Mouse (Mus musculus) liver, embryonic 11.5 days (tissue): ENCODE data around the gene Pgpep1. TPM values are rescaled to one million over a fixed set of nuclear protein-coding genes. Genes with fewer than 3 reads are reported as not detected.

ENCODE experiments used
- ATAC-seq: fragments of 200-750 bp; cut with Nextera tagmentation; replicated peaks from 2 replicates; pipeline ENCODE4 v1.8.0; 2017; ENCODE audit warnings: moderate number of reproducible peaks, mild to moderate bottlenecking, moderate TSS enrichment, moderate library complexity; ENCODE audit not compliant: low FRiP score
- DNase-seq: peaks from one replicate; pipeline ENCODE4 v3.0.0-alpha.2; 2017; ENCODE audit warnings: low spot score
- H3K27ac ChIP-seq: fragments of 300-500 bp; sonication (generic); 2 replicates; pipeline ENCODE4 v1.5.1; 2014; ENCODE audit warnings: mild to moderate bottlenecking, low read depth, low read length, control low read depth
- H3K27me3 ChIP-seq: fragments of 300-500 bp; sonication (generic); replicated peaks from 2 replicates; pipeline ENCODE4 v1.6.1; 2014; ENCODE audit warnings: low read length, mixed read lengths; ENCODE audit not compliant: control insufficient read depth, insufficient read depth
- H3K36me3 ChIP-seq: fragments of 300-500 bp; sonication (generic); 2 replicates; pipeline ENCODE4 v1.6.1; 2014; ENCODE audit warnings: mild to moderate bottlenecking, low read length, moderate library complexity, mixed read lengths; ENCODE audit not compliant: control insufficient read depth, insufficient read depth
- H3K4me1 ChIP-seq: fragments of 300-500 bp; sonication (generic); replicated peaks from 2 replicates; pipeline ENCODE4 v1.6.1; 2014; ENCODE audit warnings: low read length, mixed read lengths; ENCODE audit not compliant: control insufficient read depth, insufficient read depth
- H3K4me2 ChIP-seq: fragments of 300-500 bp; sonication (generic); 2 replicates; pipeline ENCODE4 v1.6.1; 2014; ENCODE audit warnings: mild to moderate bottlenecking, control low read depth, moderate library complexity
- H3K4me3 ChIP-seq: fragments of 300-500 bp; sonication (generic); 2 replicates; pipeline ENCODE4 v1.5.1; 2014; ENCODE audit warnings: low read depth, low read length, control low read depth
- H3K9ac ChIP-seq: fragments of 300-500 bp; sonication (generic); 2 replicates; pipeline ENCODE4 v1.6.1; 2014; ENCODE audit warnings: low read depth, low read length, control low read depth
- H3K9me3 ChIP-seq: fragments of 300-500 bp; sonication (generic); 2 replicates; pipeline ENCODE4 v1.6.1; 2016; ENCODE audit warnings: low read length, inconsistent platforms, mixed read lengths; ENCODE audit not compliant: control insufficient read depth
- WGBS: fragments of 180-500 bp; shearing (Covaris S2); extraction: QIAGEN DNeasy Blood & Tissue Kit; methylation state at CpG from one replicate; pipeline ENCODE4 v1.1.7; 2014; 5-methylcytosine and 5-hydroxymethylcytosine counted together
- polyA plus RNA-seq: library from polyadenylated mRNA; unstranded; fragments of >200 nt; fragmentation: Nextera tagmentation; extraction: Ambion mirVana; gene quantifications from 2 replicates; pipeline ENCODE4 v1.2.1, GENCODE M21; 2014

Pgpep1 gene
- polyA plus RNA-seq, 1 experiment from 2014 or later, result 34.6 TPM

DNA sequence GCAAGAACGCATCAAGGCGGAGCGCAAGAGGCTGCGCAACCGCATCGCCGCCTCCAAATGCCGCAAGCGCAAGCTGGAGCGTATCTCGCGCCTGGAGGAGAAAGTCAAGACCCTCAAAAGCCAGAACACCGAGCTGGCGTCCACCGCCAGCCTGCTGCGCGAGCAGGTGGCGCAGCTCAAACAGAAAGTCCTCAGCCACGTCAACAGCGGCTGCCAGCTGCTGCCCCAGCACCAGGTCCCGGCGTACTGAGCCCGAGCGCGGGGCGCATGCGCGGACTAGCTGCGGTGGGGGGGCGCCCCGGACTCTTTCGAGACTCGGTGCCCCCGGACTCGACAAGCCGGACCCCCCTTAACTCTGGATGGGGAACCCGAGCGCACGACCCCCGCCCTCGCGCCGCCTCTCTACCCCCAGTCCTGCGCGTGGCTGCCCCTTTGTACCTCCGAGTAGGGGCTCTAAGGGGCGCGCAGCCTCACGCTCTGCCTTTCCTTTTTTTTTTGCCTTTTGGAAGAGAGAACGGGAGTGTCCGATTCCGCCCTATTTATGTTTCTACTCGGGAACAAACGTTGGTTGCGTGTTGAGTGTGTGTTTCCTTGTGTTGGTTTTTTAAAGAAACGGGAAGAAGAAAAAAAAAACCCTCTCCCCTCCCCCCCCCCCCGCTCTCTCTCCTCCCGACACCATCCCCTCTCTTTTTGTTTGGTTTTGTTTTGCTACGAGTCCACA, 39.8 kb upstream of the Pgpep1 start:
- H3K36me3 ChIP-seq, result no peaks in the 10 kb centered on the region; the same call in 1 of the 2 replicates
- H3K9me3 ChIP-seq, result no peaks in the 10 kb centered on the region
- peaks cover 34% of the 10 kb centered on the region for H3K4me1 ChIP-seq
- H3K27me3 ChIP-seq, result no peaks in the 10 kb centered on the region
- peak overlapping the region; percentile 96 for H3K9ac ChIP-seq
- peak overlapping the region; percentile 99 for H3K27ac ChIP-seq
- H3K4me2 ChIP-seq, result peak overlapping the region; percentile 85
- ATAC-seq, result no peak
- DNase-seq, result peak; percentile 83
- peak overlapping the region; percentile 96 for H3K4me3 ChIP-seq
- 1% methylated on average over 57 of the region's 59 CpGs for WGBS

GRCm38 (mm10) chr8:70699116-70699833, 39.1 kb upstream of the Pgpep1 start:
- peaks cover 37% of the 10 kb centered on the region for H3K4me1 ChIP-seq

DNA sequence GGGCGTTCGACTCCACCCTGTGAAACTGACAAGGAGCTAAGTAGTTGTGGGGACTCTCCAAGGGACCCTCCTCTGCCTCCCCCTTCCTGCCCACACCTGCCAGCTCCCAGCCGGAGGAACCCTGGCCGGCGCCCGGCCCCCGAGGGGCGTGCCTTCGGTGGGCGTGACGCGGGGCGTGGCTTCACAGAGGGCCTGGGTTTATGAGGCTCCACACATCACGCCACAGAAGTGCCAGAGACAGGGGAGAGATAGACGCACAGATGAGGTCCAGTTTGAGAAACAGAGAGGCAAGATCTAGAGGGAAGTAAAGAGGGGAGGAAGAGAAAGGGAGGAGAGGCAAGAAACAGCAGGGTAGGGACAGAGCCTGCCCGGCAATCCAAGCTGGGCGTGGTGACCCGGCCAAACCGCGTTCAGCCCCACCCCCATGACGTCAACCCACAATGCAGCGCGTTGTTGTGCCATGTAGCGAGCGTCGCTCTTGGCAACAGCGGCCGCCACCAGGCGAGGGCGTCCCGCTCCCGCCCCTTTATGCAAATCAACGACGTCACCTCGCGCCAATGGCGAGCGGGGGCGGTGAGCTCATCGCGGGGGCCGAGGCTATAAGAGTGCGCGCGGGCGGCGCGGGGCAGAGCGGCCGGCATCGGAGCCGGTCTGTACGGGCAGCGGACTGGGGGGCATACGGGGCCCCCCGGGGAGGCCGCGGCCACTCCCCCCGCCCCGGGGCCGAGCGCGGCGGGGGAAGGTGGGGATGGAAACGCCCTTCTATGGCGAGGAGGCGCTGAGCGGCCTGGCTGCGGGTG, 38.3 kb upstream of the Pgpep1 start, which contains the start of gene Jund:
Jund (plus strand) TSS at position 640 of the 800 bp plus-strand sequence.
- Histone ChIP-seq H3K4me1 (peaks cover 37% of the 10 kb centered on the region), H3K4me2 (peak within 1 kb of the TSS; percentile 85), H3K27ac (peak within 1 kb of the TSS; percentile 99), H3K27me3 (no peaks in the 10 kb centered on the region), H3K9ac (peak within 1 kb of the TSS; percentile 96), H3K9me3 (no peaks in the 10 kb centered on the region), H3K36me3 (no peaks in the 10 kb centered on the region; the same call in 1 of the 2 replicates), H3K4me3 (peak within 1 kb of the TSS; percentile 96)
- ATAC-seq (peak; percentile 86), DNase-seq (peak; percentile 99)
- under 1% methylated on average over 69 of the region's 69 CpGs for WGBS

More at GRCm38 (mm10) chr8:70699116-70699833, 39.1 kb upstream of the Pgpep1 start:
- Histone ChIP-seq H3K9ac (peak overlapping the region; percentile 96), H3K4me3 (peak overlapping the region; percentile 96), H3K9me3 (no peaks in the 10 kb centered on the region), H3K27ac (peak overlapping the region; percentile 99), H3K27me3 (no peaks in the 10 kb centered on the region), H3K4me2 (peak overlapping the region; percentile 85), H3K36me3 (no peaks in the 10 kb centered on the region; the same call in 1 of the 2 replicates)
- WGBS, result under 1% methylated on average over 87 of the region's 89 CpGs
- DNase-seq (no peak), ATAC-seq (no peak; the same call in 1 of the 2 replicates)

DNA sequence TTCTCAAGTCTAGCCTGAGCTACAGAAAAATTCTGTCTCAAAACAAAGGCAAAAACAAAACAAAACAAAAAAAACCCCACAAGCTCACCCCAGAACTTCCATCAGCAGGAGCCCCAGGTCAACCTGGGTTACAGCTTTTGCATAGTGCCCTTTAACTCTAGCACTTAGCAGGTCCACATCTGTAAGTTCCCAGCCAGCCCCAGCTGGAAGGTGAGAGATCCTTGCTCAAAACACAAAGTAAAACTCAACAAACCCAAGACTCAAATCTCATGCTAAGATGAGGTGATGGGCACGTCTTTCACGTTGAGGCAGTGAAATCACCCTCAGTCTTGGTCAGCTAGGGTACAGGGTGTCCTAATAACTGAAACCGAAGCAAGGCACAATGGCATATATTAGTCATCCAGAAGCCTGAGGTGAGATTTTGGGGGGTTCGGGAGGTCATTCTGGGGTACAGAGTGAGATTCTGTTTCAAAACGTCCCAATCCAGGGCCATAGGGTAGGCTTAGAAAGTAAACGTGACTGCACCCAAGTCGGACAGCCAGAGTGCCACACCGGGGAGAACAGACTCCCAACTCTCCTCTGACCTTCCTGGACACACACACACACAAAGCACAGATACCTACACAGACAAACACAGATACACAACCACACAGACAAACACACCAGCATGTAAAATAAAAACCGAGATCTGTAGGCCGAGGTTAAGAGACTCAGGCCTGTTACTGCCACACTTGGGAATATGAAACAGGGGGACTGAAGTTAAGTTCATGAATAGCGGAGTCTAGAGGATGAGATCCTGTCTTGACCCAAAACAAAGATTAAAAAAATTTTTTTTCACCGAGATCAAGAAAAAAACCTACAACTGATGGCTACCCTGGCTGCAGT, 37.4 kb upstream of the Pgpep1 start:
- H3K27me3 ChIP-seq, result no peaks in the 10 kb centered on the region
- ATAC-seq, result no peak
- peak overlapping the region; percentile 90 for H3K27ac ChIP-seq
- H3K4me3 ChIP-seq, result peak overlapping the region; percentile 96
- H3K36me3 ChIP-seq, result no peaks in the 10 kb centered on the region
- H3K9ac ChIP-seq, result peak overlapping the region; percentile 71
- H3K9me3 ChIP-seq, result no peaks in the 10 kb centered on the region
- no peak for DNase-seq
- WGBS, result 65% methylated on average over 12 of the region's 12 CpGs
- peak overlapping the region; percentile 85 for H3K4me2 ChIP-seq
- H3K4me1 ChIP-seq, result peaks cover 37% of the 10 kb centered on the region

DNA sequence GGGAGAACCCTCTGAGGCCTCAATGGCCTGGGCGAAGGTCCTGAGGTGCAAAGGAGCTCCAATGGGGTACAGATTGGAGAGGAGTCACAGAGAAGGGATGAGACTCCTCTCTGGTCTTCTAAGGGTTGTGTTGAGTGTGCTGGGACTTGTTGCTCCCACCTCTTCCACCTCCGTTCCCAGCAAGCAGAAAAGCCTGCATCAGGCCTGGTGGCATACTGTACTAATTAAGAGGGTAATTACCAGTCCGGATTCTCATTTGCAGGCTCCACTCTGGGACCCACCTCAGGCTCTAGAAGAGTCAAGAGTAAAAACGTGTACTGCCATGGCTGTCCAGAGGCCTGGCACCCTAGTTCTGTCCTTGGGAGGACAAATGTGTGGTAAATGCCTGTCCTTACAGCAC, 36.8 kb upstream of the Pgpep1 start:
- H3K27me3 ChIP-seq, result no peaks in the 10 kb centered on the region
- no peaks in the 10 kb centered on the region for H3K9me3 ChIP-seq
- no peaks in the 10 kb centered on the region for H3K36me3 ChIP-seq
- peak overlapping the region; percentile 32 for H3K4me3 ChIP-seq
- H3K9ac ChIP-seq, result peak overlapping the region; percentile 71
- H3K4me1 ChIP-seq, result peaks cover 40% of the 10 kb centered on the region
- H3K4me2 ChIP-seq, result peak overlapping the region; percentile 68
- no peak for ATAC-seq
- peak overlapping the region; percentile 90 for H3K27ac ChIP-seq
- DNase-seq, result no peak
- 59% methylated on average over 4 of the region's 4 CpGs for WGBS

GRCm38 (mm10) chr8:70696019-70696885, 36.1 kb upstream of the Pgpep1 start:
- WGBS, result 4% methylated on average over 31 of the region's 31 CpGs
- H3K9ac ChIP-seq, result peak overlapping the region; percentile 71
- peak; percentile 81 for DNase-seq
- H3K4me1 ChIP-seq, result peaks cover 45% of the 10 kb centered on the region
- peak overlapping the region; percentile 68 for H3K4me2 ChIP-seq
- H3K9me3 ChIP-seq, result no peaks in the 10 kb centered on the region
- H3K36me3 ChIP-seq, result no peaks in the 10 kb centered on the region
- H3K27ac ChIP-seq, result peak overlapping the region; percentile 90
- H3K4me3 ChIP-seq, result peak overlapping the region; percentile 32
- no peaks in the 10 kb centered on the region for H3K27me3 ChIP-seq
- peak; percentile 52 for ATAC-seq

DNA sequence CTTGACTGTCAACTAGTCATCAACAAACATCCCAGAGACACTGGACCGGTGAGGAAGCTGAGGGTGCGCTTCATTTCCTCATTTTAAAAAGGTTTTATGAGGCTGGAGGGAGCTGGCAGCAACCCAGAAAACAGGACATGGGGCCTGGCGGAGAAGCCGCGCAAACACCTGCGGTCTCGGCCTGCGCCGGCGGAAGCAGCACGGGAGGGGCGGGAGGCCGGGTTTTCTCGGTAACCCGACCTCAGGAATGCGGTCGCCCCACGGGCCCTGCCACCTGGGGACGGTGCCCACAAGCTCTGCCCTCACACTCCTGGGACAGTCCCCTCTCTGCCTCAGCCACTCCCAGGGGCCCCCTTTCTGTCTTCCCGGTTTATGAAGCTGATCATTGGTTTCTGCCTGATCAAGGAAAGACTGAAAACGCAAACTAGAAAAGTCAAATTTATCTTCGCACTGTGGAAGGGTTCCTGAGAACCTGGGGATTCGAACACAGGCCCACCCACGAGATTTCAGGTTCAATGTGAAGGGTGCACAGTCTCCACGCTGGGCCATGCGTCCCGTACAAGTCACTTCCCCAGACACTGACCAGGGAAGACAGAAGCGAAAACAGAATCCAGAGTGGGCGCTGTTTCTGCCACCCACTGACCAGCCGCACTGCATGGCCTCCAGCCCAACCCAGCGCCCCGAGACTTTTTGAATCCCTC, 35.3 kb upstream of the Pgpep1 start:
- Histone ChIP-seq H3K27ac (peak overlapping the region; percentile 90), H3K36me3 (no peaks in the 10 kb centered on the region), H3K4me3 (peak overlapping the region; percentile 22), H3K9ac (peak overlapping the region; percentile 71), H3K4me1 (peaks cover 43% of the 10 kb centered on the region), H3K27me3 (no peaks in the 10 kb centered on the region), H3K4me2 (peak overlapping the region; percentile 68), H3K9me3 (no peaks in the 10 kb centered on the region)
- DNase-seq (no peak), ATAC-seq (no peak)
- 23% methylated on average over 32 of the region's 32 CpGs for WGBS
